Mouse (Mus musculus): ENCODE measurements around the gene Irf2bpl.

The Irf2bpl gene

DNA sequence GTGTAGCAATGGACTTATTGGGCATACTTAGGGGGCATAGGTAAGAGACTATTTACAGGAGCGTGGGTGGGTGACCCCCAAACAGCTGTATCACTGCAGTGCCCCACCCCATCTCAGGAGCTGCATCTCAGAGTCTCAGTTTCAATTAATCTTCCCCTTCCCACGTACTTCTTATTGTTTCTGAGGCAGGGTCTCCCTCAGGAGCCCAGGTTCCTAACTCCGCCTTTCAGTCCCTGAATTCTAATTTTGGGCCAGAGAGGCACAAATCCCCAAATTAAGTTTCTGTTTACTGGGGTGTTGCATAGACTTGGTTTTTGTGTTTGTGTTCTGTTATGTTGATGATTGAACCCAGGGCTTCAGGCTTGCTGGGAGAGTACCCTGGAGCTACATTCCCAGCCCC is 13.8 kb upstream of the Irf2bpl start:
- DNase-seq (ENCODE audit: low spot score) = no peak

DNA sequence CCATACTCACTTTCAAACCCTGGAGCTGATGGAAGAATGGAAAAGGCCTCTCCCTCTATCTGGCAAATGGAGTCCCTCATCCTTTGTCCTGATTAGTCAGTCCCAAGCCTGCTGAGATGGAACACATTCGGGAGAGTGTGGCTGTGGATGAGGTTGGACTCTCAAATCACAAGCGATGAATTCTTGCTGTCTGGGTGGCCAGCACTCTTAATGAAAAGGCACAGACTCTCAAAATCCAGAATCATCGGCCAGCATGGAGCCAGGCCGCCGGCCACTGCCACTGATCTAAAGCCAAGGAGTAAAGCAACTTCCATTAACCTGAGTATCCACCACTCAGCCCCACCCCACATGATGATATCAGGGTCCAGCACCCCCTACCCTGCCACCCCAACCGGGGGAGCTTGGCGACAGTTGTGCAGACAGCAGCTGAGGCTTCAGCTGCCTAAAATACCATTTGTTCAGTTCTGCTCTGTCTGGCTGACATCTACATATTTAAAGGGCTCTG is 13.2 kb upstream of the Irf2bpl start:
- no peak for DNase-seq (ENCODE audit: low spot score)

DNA sequence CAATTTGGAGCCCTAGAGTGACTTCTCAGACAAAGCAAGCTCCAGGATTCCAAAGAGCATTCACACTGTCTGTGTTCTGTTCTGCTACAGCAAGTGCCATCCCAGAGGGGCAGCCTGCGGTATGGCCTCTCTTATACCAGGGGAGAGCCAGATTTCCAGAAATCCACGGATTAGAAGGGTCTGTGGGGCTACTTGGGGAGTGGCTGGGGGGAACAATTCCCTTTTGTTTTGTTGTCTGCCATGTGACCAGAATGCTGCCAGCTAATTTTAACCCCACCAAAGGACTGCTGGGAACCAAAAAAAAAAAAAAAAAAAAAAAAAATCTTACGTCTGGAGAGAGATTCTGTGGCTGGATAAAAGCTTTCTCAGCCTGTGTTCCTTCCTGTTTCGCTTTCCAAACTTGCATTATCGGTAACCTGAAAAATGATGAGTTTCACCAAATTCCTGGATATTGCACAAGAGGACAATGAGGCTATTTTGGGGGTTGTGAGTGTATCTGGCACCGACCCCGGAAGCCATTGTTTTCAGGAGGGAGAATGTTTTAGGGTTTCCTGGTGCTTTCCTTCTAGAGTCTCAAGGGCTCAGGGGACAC is 12.4 kb upstream of the Irf2bpl start:
- DNase-seq (ENCODE audit: low spot score) = no peak

- DNase-seq (ENCODE audit: low spot score) = no peak
Observed at GRCm38 (mm10) chr12:86896441-86896890, 11.9 kb upstream of the Irf2bpl start.

- DNase-seq (ENCODE audit: low spot score) = no peak
Observed at GRCm38 (mm10) chr12:86895703-86896409, 11.3 kb upstream of the Irf2bpl start.

DNA sequence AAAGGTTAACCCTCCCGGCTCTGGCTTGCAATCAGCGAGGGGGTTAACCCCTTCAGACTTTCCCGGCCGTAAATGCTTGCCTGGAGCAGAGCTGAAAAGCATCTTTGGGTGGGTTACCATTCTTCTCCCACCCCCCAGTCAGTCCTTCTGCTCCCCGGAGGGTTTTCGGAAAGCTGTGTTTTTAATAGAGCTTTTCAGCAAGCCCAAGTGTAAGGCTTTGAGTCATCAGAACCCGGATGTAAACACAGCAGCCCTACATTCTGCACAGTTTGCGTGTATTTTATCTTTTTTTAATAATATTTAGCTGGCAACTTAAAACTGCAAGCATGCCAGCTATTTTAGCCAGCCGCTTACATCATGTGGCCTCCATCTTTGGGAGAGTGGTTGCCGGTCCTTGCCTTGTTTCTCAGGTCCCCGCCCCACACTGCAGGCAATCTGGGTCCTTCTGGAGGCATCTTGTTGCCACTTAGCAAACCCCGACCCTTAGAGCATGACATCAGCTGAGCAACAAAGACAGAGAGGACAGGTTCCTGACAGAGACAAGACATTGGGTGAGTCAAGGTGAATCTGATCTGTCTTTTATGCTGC is 10.3 kb upstream of the Irf2bpl start:
- peak; percentile 72 for DNase-seq (ENCODE audit: low spot score)

DNA sequence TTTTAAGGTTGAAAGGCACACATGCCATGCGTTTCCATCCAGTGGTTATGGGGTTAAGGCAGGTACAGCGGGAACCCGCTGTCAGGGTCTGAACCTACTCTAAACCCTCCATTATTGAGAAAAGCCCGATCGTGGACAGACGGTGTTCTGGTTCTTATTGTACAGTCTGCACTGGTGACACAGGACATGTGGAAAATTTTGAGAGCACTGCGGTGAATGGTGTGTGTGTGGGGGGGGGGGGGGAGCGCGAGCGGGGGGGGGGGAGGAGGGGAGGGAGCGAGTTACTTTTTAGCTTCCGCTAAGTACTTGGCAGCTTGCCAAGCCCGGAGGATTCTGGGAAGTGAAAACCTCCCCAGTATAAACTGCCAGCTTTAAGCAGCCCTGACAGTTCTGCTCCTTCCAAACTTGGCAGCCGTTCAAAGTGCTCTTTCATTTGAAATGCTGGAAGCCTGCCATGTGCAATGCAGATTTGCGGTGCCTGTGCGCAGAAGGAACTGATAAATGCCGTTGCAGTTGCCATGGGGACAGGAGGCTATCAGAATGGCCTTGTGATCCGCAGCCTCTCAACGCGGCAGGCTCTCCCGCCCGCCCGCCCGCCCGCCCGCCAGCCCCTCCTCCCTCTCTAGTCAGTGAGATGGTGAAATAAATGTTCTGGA is 9.7 kb upstream of the Irf2bpl start:
- peak; percentile 93 for DNase-seq (ENCODE audit: low spot score)

GRCm38 (mm10) chr12:86893326-86894183 is 9.0 kb upstream of the Irf2bpl start:
- no peak for DNase-seq (ENCODE audit: low spot score)

DNA sequence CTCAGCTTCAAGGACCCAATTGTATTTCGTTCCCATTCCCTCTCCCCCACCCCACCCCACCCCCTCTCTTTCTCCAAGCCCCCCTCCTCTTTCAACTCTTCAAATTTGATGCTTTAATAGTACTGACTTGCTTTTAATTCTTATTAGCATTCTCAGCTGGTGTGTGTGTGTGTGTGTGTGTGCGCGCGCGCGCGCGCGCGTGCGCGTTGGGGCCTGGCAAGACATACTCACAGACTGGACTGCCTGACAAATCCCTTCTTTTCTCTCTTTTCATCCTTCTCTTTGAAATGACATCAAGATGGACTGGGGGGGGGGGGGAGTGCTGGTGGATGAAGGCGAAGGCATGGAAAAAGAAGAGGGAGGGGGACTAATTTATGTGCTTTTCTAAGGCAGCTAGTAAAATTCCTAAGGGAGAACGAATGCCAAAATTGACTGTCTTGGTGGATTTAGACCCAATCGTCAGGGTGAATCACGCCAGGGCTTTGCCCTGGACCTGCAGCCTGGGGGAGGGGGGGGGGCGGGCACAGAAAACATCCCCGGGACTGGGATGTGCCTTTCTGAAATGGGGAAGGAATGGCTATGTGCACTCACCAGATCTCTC is 8.2 kb upstream of the Irf2bpl start:
- DNase-seq (ENCODE audit: low spot score) = no peak

DNA sequence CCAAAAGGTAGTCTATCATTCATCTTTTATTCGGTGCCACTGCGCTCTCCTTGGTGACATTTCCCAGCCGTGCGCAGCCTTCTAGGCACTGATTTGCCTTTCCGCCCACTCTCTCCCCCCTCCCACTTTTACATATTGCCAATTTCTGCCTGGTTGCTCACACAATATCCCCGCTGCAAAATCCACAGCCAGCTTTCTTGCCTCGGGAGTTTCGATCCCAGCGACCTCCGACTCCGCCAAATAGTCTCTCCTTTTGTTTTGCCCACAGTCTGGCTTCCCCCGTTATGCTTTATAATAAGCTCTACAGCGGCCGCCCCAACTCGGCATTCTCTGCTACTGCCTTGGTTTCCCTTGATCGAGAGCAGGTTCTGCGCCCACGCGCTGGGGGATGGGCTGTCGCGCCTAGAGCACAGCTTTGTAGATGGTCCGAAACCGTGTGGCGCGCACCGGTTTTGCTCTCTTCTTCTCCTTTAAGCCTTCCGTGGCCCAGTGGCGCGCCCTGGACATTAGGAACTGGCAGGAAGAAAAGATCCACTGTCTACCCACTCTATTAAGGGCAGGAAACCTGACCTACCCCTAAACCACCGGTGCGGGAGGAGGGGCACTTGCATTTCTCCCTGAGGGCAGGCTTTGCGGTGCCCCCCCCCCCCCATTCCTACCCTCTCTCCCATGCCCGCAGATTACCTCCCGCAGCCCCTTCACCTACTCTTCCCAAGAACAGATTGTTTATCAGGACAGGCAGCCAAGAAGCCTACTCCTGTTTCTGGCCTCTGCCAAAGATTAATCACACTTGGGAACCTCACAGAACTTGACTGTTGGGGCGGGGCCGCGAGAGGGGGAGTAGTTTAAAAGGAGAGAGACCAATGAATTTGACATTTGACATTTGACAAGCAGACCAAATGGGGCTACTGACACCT is 7.4 kb upstream of the Irf2bpl start:
- peak; percentile 71 for DNase-seq (ENCODE audit: low spot score)

GRCm38 (mm10) chr12:86891454-86891785 is 6.8 kb upstream of the Irf2bpl start:
- DNase-seq (ENCODE audit: low spot score) = peak; percentile 55

GRCm38 (mm10) chr12:86890796-86891301 is 6.3 kb upstream of the Irf2bpl start:
- no peak for DNase-seq (ENCODE audit: low spot score)

- DNase-seq (ENCODE audit: low spot score) = no peak
Observed at GRCm38 (mm10) chr12:86890091-86890720, 5.6 kb upstream of the Irf2bpl start.

GRCm38 (mm10) chr12:86889103-86889644 is 4.6 kb upstream of the Irf2bpl start:
- DNase-seq (ENCODE audit: low spot score) = no peak

- peak; percentile 81 for DNase-seq (ENCODE audit: low spot score)
Observed at GRCm38 (mm10) chr12:86888130-86889069, 3.8 kb upstream of the Irf2bpl start.

DNA sequence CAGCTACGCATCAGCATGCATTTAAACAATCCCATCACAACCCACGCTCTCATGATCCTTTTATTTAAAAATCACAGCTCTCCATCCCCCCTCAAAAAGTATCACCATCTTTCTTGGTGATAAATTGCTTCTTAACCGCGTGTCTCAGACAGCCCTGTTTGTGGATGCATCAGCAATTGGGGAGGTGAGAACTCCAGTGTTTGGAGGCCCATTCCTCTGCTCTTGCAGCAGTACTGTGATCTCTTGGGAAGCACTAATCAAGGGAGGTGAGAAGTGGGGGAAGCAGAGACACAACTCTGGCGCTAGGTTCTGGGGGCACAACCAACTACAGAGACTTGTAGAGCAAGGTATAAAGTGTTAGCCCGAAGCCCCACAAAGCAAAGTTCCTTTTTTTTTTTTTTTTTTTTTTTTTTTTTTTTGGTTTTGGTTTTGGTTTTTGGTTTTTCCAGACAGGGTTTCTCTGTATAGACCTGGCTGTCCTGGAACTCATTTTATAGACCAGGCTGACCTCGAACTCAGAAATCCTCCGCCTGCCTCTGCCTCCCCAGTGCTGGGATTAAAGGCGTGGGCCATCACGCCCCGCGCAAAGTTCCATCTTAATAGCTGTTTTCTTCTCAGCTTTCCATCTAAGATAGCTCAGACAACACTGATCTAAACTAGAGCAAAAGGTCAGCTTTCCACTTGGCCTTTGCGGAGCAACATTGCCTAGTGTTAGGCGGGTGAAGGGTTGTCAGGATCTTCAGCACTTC is 3.0 kb upstream of the Irf2bpl start:
- DNase-seq (ENCODE audit: low spot score) = no peak

DNA sequence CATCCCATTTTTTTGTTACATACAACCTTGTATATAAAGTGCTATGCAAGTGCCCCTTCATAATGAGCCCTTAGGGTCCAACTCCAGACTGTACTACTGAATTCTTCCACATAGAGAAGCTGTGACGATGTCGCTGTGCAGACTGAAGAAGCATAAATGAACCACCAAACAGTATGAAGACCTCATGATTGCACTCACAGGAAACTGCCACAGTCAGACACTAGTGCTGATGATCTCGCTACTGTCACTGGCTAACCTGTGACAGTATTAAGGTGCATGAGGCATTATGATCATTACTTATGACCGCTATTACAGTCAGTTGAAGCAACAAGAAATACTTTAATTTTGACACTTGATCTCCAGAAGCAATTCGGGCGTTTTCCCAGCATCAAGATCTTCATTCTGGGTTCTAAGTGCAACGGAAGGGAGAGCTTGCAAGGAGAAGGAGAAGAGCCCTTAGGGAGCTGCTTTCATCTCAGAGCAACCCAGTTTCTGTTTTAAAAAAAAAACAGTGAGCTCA is 1.9 kb upstream of the Irf2bpl start:
- DNase-seq (ENCODE audit: low spot score) = no peak

Data from embryo, embryonic 10 days (tissue).